Comparison of ENCODE assay signal across 24 mouse cellular contexts in genomic region chr4:102535886-102536285, GRCm38 (mm10).
"Had no signal": no experiment of that assay in that cellular context is flagged by ENCODE, and none has a peak within 500 bp of the region (broad histone marks: within the 10 kb centered on the region; RNA-seq: fewer than 3 reads in every experiment).

No protein-coding gene starts in this region.

- DNase-seq: gastrocnemius, postnatal 10 days; heart, postnatal 10 days; heart, postnatal 4 days; kidney, adult 18-20 months; kidney, adult 8-10 months; kidney, postnatal 10 days; kidney, postnatal 25 days; kidney, postnatal 4 days; liver; liver, embryonic 13.5 days had no signal

- H3K9ac ChIP-seq: heart, embryonic 12.5 days; hindbrain, embryonic 12.5 days; hindbrain, embryonic 14.5 days; limb, embryonic 12.5 days; liver, embryonic 13.5 days; liver, embryonic 15.5 days had no signal

- H3K27me3 ChIP-seq: heart, embryonic 12.5 days; hindbrain, embryonic 12.5 days; limb, embryonic 12.5 days; liver, embryonic 13.5 days; liver, embryonic 15.5 days had no signal

- H3K4me3 ChIP-seq: heart, embryonic 10.5 days; heart, embryonic 12.5 days; hindbrain, embryonic 10.5 days; hindbrain, embryonic 12.5 days; layer of hippocampus, adult 2 months; limb, embryonic 10.5 days; limb, embryonic 12.5 days; liver, embryonic 13.5 days; liver, embryonic 15.5 days had no signal

- H3K27ac ChIP-seq: heart, embryonic 10.5 days; hindbrain, embryonic 10.5 days; hindbrain, embryonic 12.5 days; limb, embryonic 10.5 days; limb, embryonic 12.5 days; liver, embryonic 13.5 days; liver, embryonic 15.5 days had no signal

- H3K36me3 ChIP-seq: heart, embryonic 10.5 days; heart, embryonic 12.5 days; hindbrain, embryonic 10.5 days; hindbrain, embryonic 12.5 days; limb, embryonic 10.5 days; limb, embryonic 12.5 days; liver, embryonic 13.5 days; liver, embryonic 15.5 days had no signal

- ATAC-seq: forebrain, embryonic 16.5 days; hindbrain, embryonic 16.5 days; inflammation-experienced regulatory T-cells, adult 6 months; intestine, embryonic 16.5 days had no signal

- H3K4me1 ChIP-seq: limb, embryonic 10.5 days; limb, embryonic 12.5 days; liver, embryonic 13.5 days; liver, embryonic 15.5 days had no signal

- H3K4me2 ChIP-seq: heart, embryonic 12.5 days; hindbrain, embryonic 12.5 days; hindbrain, embryonic 14.5 days; limb, embryonic 12.5 days; liver, embryonic 11.5 days; liver, embryonic 13.5 days; liver, embryonic 15.5 days had no signal

- H3K9me3 ChIP-seq: heart, embryonic 10.5 days; heart, embryonic 12.5 days; hindbrain, embryonic 10.5 days; hindbrain, embryonic 12.5 days; limb, embryonic 10.5 days; limb, embryonic 12.5 days; liver, embryonic 13.5 days; liver, embryonic 15.5 days had no signal
